Mouse (Mus musculus): Measurements from ENCODE around the gene Xpot. TPM values are rescaled to one million over a fixed set of nuclear protein-coding genes. Genes with fewer than 3 reads are reported as not detected.

The Xpot gene
- polyA plus RNA-seq, 1 experiment, result 44.0 TPM

- TF ChIP-seq CTCF (IDR thresholded peaks at IDR 0.05; ENCODE audit: extremely low read depth, insufficient read depth, insufficient read length, insufficient replicate concordance) (no peak), POLR2A (IDR thresholded peaks at IDR 0.05; ENCODE audit: low read depth, low read length) (no peak)
- DNase-seq (ENCODE audit: low read depth in 1 of 2, low spot score in 2 of 2), result no peak
- no peak overlapping the region for H3K4me3 ChIP-seq (ENCODE audit: extremely low read depth, insufficient read depth, insufficient read length)
- no peaks in the 10 kb centered on the region for H3K27me3 ChIP-seq (ENCODE audit: control insufficient read depth, insufficient read depth, low read length)
- WGBS, result 94% methylated on average over 6 of the region's 6 CpGs
- no peak overlapping the region for H3K27ac ChIP-seq (ENCODE audit: insufficient read depth, low read length)
- no peaks in the 10 kb centered on the region; the same call in none of the 2 replicates for H3K4me1 ChIP-seq (ENCODE audit: control insufficient read depth, insufficient read depth, insufficient read length)
- H3K36me3 ChIP-seq (ENCODE audit: control insufficient read depth, insufficient read depth, low read length), result peaks cover 16% of the 10 kb centered on the region
These were observed 3.7 kb downstream of the Xpot start for GRCm38 (mm10) chr10:121622431-121622830.

DNA sequence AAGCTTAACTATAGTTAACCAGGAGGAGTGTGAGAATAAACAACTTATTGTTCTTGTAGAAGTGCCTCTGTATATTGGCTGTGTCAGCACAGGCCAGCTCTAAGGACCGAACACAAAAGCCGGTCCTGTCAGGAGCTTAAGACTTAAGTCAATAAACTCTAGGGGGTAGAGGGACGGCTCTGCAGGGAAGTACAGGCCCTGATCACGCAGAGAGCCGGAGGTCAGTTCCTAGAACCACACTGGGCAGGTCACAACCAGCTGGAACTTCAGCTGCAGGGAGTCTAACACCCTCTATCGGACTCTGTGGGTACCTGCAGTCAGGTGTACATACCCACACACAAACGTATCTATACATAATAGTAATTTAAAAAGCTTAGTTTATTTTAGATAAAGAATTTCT lies 10.2 kb downstream of the Xpot start:
- Histone ChIP-seq H3K27me3 (ENCODE audit: control insufficient read depth, insufficient read depth, low read length) (no peaks in the 10 kb centered on the region), H3K4me1 (ENCODE audit: control insufficient read depth, insufficient read depth, insufficient read length) (no peaks in the 10 kb centered on the region), H3K4me3 (ENCODE audit: extremely low read depth, insufficient read depth, insufficient read length) (no peak overlapping the region), H3K36me3 (ENCODE audit: control insufficient read depth, insufficient read depth, low read length) (peaks cover 38% of the 10 kb centered on the region), H3K27ac (ENCODE audit: insufficient read depth, low read length) (no peak overlapping the region)
- 95% methylated on average over 7 of the region's 7 CpGs for WGBS
- TF ChIP-seq CTCF (IDR thresholded peaks at IDR 0.05; ENCODE audit: extremely low read depth, insufficient read depth, insufficient read length, insufficient replicate concordance), result no peak
- no peak for TF ChIP-seq POLR2A (IDR thresholded peaks at IDR 0.05; ENCODE audit: low read depth, low read length)
- DNase-seq (ENCODE audit: low read depth in 1 of 2, low spot score in 2 of 2), result no peak

DNA sequence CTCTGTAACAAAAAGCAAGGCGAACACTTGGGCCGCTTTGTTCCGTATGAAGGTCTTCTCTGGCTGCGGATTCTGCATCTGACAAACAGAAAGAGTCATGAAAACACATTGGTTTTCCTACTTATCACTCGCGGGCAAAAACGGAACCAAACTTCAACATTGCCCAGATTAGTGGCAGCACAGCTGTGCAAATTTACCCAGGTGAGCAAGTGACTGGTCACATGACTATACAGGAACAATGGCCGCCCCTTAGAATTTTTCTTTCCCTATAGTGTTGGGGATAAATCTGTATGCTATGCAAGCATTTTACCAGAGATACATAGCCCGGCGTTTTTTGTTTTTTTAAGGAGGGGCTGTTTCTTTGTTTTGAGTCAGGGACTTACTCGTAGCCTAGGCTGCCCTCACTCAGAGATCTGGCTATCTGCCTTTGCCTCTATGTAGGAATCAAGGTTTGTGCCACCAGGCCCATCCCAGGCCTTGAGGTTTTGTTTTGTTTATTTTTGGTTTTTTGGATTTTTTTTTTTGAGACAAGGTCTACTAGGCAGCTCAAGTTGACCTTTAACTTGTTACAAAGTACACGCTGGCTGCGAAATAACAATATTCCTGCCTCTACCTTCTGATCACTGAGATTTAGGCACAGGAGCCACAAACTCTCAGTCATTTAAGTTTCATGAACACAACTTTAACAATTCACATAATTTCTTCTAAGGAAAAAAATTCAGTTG lies 10.8 kb downstream of the Xpot start:
- H3K4me3 ChIP-seq (ENCODE audit: extremely low read depth, insufficient read depth, insufficient read length), result no peak overlapping the region
- H3K27me3 ChIP-seq (ENCODE audit: control insufficient read depth, insufficient read depth, low read length), result no peaks in the 10 kb centered on the region
- peaks cover 40% of the 10 kb centered on the region for H3K36me3 ChIP-seq (ENCODE audit: control insufficient read depth, insufficient read depth, low read length)
- TF ChIP-seq POLR2A (IDR thresholded peaks at IDR 0.05; ENCODE audit: low read depth, low read length) (no peak), CTCF (IDR thresholded peaks at IDR 0.05; ENCODE audit: extremely low read depth, insufficient read depth, insufficient read length, insufficient replicate concordance) (no peak)
- H3K27ac ChIP-seq (ENCODE audit: insufficient read depth, low read length), result no peak overlapping the region
- no peak for DNase-seq (ENCODE audit: low read depth in 1 of 2, low spot score in 2 of 2)
- 95% methylated on average over 13 of the region's 13 CpGs for WGBS
- no peaks in the 10 kb centered on the region for H3K4me1 ChIP-seq (ENCODE audit: control insufficient read depth, insufficient read depth, insufficient read length)

DNA sequence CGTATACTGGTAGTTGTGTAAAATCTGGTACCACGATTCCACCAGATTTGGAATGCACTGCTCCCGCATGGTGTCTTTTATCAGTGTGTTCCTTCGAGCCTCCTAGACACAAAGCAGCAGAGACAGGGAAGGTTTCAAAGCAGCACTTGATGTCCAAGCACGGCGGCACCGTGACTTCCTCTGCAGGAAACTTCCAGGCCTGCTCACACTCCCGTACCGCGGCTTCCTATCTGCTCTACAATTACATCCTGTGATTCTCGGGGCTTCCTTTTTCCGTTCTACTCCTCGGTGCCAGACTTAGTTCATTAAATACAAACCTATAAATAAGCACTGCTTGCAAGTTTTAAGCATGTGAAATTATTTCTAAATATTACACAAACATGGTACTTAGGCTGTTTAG lies 12.6 kb downstream of the Xpot start:
- no peak overlapping the region for H3K4me3 ChIP-seq (ENCODE audit: extremely low read depth, insufficient read depth, insufficient read length)

GRCm38 (mm10) chr10:121612448-121612847 lies 13.7 kb downstream of the Xpot start:
- no peak for TF ChIP-seq POLR2A (IDR thresholded peaks at IDR 0.05; ENCODE audit: low read depth, low read length)
- TF ChIP-seq CTCF (IDR thresholded peaks at IDR 0.05; ENCODE audit: extremely low read depth, insufficient read depth, insufficient read length, insufficient replicate concordance), result no peak
- WGBS, result 94% methylated on average over 6 of the region's 6 CpGs
- DNase-seq (ENCODE audit: low read depth in 1 of 2, low spot score in 2 of 2), result no peak
- H3K4me3 ChIP-seq (ENCODE audit: extremely low read depth, insufficient read depth, insufficient read length), result no peak overlapping the region
- no peak overlapping the region for H3K27ac ChIP-seq (ENCODE audit: insufficient read depth, low read length)
- H3K36me3 ChIP-seq (ENCODE audit: control insufficient read depth, insufficient read depth, low read length), result peaks cover 42% of the 10 kb centered on the region
- no peaks in the 10 kb centered on the region for H3K4me1 ChIP-seq (ENCODE audit: control insufficient read depth, insufficient read depth, insufficient read length)
- no peaks in the 10 kb centered on the region for H3K27me3 ChIP-seq (ENCODE audit: control insufficient read depth, insufficient read depth, low read length)

More for the DNA sequence above, 12.6 kb downstream of the Xpot start:
- H3K27me3 ChIP-seq (ENCODE audit: control insufficient read depth, insufficient read depth, low read length), result no peaks in the 10 kb centered on the region
- H3K27ac ChIP-seq (ENCODE audit: insufficient read depth, low read length), result no peak overlapping the region
- no peak for TF ChIP-seq CTCF (IDR thresholded peaks at IDR 0.05; ENCODE audit: extremely low read depth, insufficient read depth, insufficient read length, insufficient replicate concordance)
- TF ChIP-seq POLR2A (IDR thresholded peaks at IDR 0.05; ENCODE audit: low read depth, low read length), result no peak
- H3K36me3 ChIP-seq (ENCODE audit: control insufficient read depth, insufficient read depth, low read length), result peaks cover 42% of the 10 kb centered on the region
- WGBS, result 38% methylated on average over 13 of the region's 13 CpGs
- no peak for DNase-seq (ENCODE audit: low read depth in 1 of 2, low spot score in 2 of 2)
- H3K4me1 ChIP-seq (ENCODE audit: control insufficient read depth, insufficient read depth, insufficient read length), result no peaks in the 10 kb centered on the region

DNA sequence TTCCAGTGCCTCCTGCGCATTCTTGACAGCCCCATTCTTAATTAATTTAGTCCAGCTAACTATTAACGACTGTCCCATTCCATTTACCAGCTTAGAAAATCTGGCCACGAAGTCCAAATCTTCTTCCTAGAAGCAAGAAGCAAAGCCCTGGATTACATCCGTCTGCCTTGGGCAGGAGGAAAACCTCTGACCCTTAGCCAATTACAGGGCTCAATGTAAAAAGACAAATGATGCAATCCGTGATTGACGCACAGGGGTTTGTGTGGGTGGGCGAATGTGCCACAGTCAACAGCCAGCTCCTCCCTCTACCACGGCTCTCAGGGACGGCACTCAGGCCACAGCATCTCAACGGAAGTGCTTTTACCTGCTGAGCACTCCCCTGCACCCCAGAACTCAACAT lies 14.5 kb downstream of the Xpot start:
- TF ChIP-seq POLR2A (IDR thresholded peaks at IDR 0.05; ENCODE audit: low read depth, low read length) (no peak), CTCF (IDR thresholded peaks at IDR 0.05; ENCODE audit: extremely low read depth, insufficient read depth, insufficient read length, insufficient replicate concordance) (no peak)
- 90% methylated on average over 10 of the region's 10 CpGs for WGBS

GRCm38 (mm10) chr10:121608177-121608576 lies 18.0 kb downstream of the Xpot start:
- no peak for DNase-seq (ENCODE audit: low read depth in 1 of 2, low spot score in 2 of 2)
- 96% methylated on average over 10 of the region's 10 CpGs for WGBS

More for the DNA sequence above, 14.5 kb downstream of the Xpot start:
- Histone ChIP-seq H3K36me3 (ENCODE audit: control insufficient read depth, insufficient read depth, low read length) (peaks cover 44% of the 10 kb centered on the region), H3K4me3 (ENCODE audit: extremely low read depth, insufficient read depth, insufficient read length) (no peak overlapping the region), H3K27me3 (ENCODE audit: control insufficient read depth, insufficient read depth, low read length) (no peaks in the 10 kb centered on the region), H3K4me1 (ENCODE audit: control insufficient read depth, insufficient read depth, insufficient read length) (no peaks in the 10 kb centered on the region), H3K27ac (ENCODE audit: insufficient read depth, low read length) (no peak overlapping the region)
- no peak for DNase-seq (ENCODE audit: low read depth in 1 of 2, low spot score in 2 of 2)

More at GRCm38 (mm10) chr10:121608177-121608576, 18.0 kb downstream of the Xpot start:
- H3K4me3 ChIP-seq (ENCODE audit: extremely low read depth, insufficient read depth, insufficient read length), result no peak overlapping the region
- H3K4me1 ChIP-seq (ENCODE audit: control insufficient read depth, insufficient read depth, insufficient read length), result no peaks in the 10 kb centered on the region
- peaks cover 52% of the 10 kb centered on the region for H3K36me3 ChIP-seq (ENCODE audit: control insufficient read depth, insufficient read depth, low read length)
- no peak overlapping the region for H3K27ac ChIP-seq (ENCODE audit: insufficient read depth, low read length)
- TF ChIP-seq POLR2A (IDR thresholded peaks at IDR 0.05; ENCODE audit: low read depth, low read length) (no peak), CTCF (IDR thresholded peaks at IDR 0.05; ENCODE audit: extremely low read depth, insufficient read depth, insufficient read length, insufficient replicate concordance) (no peak)
- no peaks in the 10 kb centered on the region for H3K27me3 ChIP-seq (ENCODE audit: control insufficient read depth, insufficient read depth, low read length)
